Mouse (Mus musculus): ENCODE measurements around the gene Il1f8. TPM values are rescaled to one million over a fixed set of nuclear protein-coding genes. Genes with fewer than 3 reads are reported as not detected.
"Not testable (repeated sequence)": the region's sequence is repeated elsewhere in the genome, so short reads cannot be mapped to it uniquely, and the experiment has no call there.

Gene Il1f8
- not detected in 2 replicates for polyA plus RNA-seq (2012; rRNA removed)

- Histone ChIP-seq H3K27me3 (ENCODE audit: control insufficient read depth, insufficient read depth, low read length) (no peaks in the 10 kb centered on the region), H3K27ac (ENCODE audit: insufficient read depth, low read length) (no peak within 1 kb of the TSS), H3K4me1 (ENCODE audit: control insufficient read depth, insufficient read depth, insufficient read length) (no peaks in the 10 kb centered on the region), H3K36me3 (ENCODE audit: control insufficient read depth, insufficient read depth, low read length) (no peaks in the 10 kb centered on the region), H3K4me3 (ENCODE audit: extremely low read depth, insufficient read depth, insufficient read length) (no peak within 1 kb of the TSS)
- 90% methylated on average over 2 of the region's 2 CpGs for WGBS
- no peak for TF ChIP-seq POLR2A (IDR thresholded peaks at IDR 0.05; ENCODE audit: low read depth, low read length)
- no peak for TF ChIP-seq CTCF (IDR thresholded peaks at IDR 0.05; ENCODE audit: extremely low read depth, insufficient read depth, insufficient read length, insufficient replicate concordance)
- DNase-seq (ENCODE audit: low read depth in 1 of 2, low spot score in 2 of 2): no peak
Observed at GRCm38 (mm10) chr2:24152861-24153260, at the start of gene Il1f8. TSS of gene Il1f8 (plus strand) at chr2:24153161.

GRCm38 (mm10) chr2:24103619-24104289, 49.2 kb upstream of the Il1f8 start:
- no peak overlapping the region for H3K4me3 ChIP-seq (ENCODE audit: extremely low read depth, insufficient read depth, insufficient read length)
- H3K36me3 ChIP-seq (ENCODE audit: control insufficient read depth, insufficient read depth, low read length): no peaks in the 10 kb centered on the region
- TF ChIP-seq CTCF (IDR thresholded peaks at IDR 0.05; ENCODE audit: extremely low read depth, insufficient read depth, insufficient read length, insufficient replicate concordance): no peak
- TF ChIP-seq POLR2A (IDR thresholded peaks at IDR 0.05; ENCODE audit: low read depth, low read length): no peak
- no peaks in the 10 kb centered on the region for H3K4me1 ChIP-seq (ENCODE audit: control insufficient read depth, insufficient read depth, insufficient read length)
- no peak overlapping the region for H3K27ac ChIP-seq (ENCODE audit: insufficient read depth, low read length)
- DNase-seq (ENCODE audit: low read depth in 1 of 2, low spot score in 2 of 2): no peak
- 61% methylated on average over 4 of the region's 4 CpGs for whole genome bisulfite sequencing
- H3K27me3 ChIP-seq (ENCODE audit: control insufficient read depth, insufficient read depth, low read length): no peaks in the 10 kb centered on the region

- Histone ChIP-seq H3K4me1 (ENCODE audit: control insufficient read depth, insufficient read depth, insufficient read length) (no peaks in the 10 kb centered on the region), H3K27me3 (ENCODE audit: control insufficient read depth, insufficient read depth, low read length) (no peaks in the 10 kb centered on the region), H3K27ac (ENCODE audit: insufficient read depth, low read length) (no peak overlapping the region), H3K36me3 (ENCODE audit: control insufficient read depth, insufficient read depth, low read length) (no peaks in the 10 kb centered on the region), H3K4me3 (ENCODE audit: extremely low read depth, insufficient read depth, insufficient read length) (no peak overlapping the region)
- no peak for DNase-seq (ENCODE audit: low read depth in 1 of 2, low spot score in 2 of 2)
- no peak for TF ChIP-seq CTCF (IDR thresholded peaks at IDR 0.05; ENCODE audit: extremely low read depth, insufficient read depth, insufficient read length, insufficient replicate concordance)
- TF ChIP-seq POLR2A (IDR thresholded peaks at IDR 0.05; ENCODE audit: low read depth, low read length): no peak
Observed at GRCm38 (mm10) chr2:24109085-24109484, 43.9 kb upstream of the Il1f8 start.

GRCm38 (mm10) chr2:24134373-24134772, 18.6 kb upstream of the Il1f8 start:
- Histone ChIP-seq H3K36me3 (ENCODE audit: control insufficient read depth, insufficient read depth, low read length) (no peaks in the 10 kb centered on the region), H3K4me1 (ENCODE audit: control insufficient read depth, insufficient read depth, insufficient read length) (no peaks in the 10 kb centered on the region), H3K27ac (ENCODE audit: insufficient read depth, low read length) (no peak overlapping the region), H3K27me3 (ENCODE audit: control insufficient read depth, insufficient read depth, low read length) (no peaks in the 10 kb centered on the region), H3K4me3 (ENCODE audit: extremely low read depth, insufficient read depth, insufficient read length) (no peak overlapping the region)
- 65% methylated on average over 1 of the region's 1 CpGs for WGBS
- DNase-seq (ENCODE audit: low read depth in 1 of 2, low spot score in 2 of 2): no peak
- TF ChIP-seq CTCF (IDR thresholded peaks at IDR 0.05; ENCODE audit: extremely low read depth, insufficient read depth, insufficient read length, insufficient replicate concordance) (no peak), POLR2A (IDR thresholded peaks at IDR 0.05; ENCODE audit: low read depth, low read length) (no peak)

GRCm38 (mm10) chr2:24181683-24182331, 28.8 kb downstream of the Il1f8 start:
- H3K4me1 ChIP-seq (ENCODE audit: control insufficient read depth, insufficient read depth, insufficient read length); H3K4me3 ChIP-seq (ENCODE audit: extremely low read depth, insufficient read depth, insufficient read length); DNase-seq (ENCODE audit: low read depth in 1 of 2, low spot score in 2 of 2); H3K27ac ChIP-seq (ENCODE audit: insufficient read depth, low read length); H3K36me3 ChIP-seq (ENCODE audit: control insufficient read depth, insufficient read depth, low read length); H3K27me3 ChIP-seq (ENCODE audit: control insufficient read depth, insufficient read depth, low read length): not testable (repeated sequence)
- 3% methylated on average over 14 of the region's 14 CpGs for WGBS

GRCm38 (mm10) chr2:24182423-24183147, 29.6 kb downstream of the Il1f8 start:
- not testable (repeated sequence) for H3K27me3 ChIP-seq (ENCODE audit: control insufficient read depth, insufficient read depth, low read length); DNase-seq (ENCODE audit: low read depth in 1 of 2, low spot score in 2 of 2); H3K36me3 ChIP-seq (ENCODE audit: control insufficient read depth, insufficient read depth, low read length); H3K4me3 ChIP-seq (ENCODE audit: extremely low read depth, insufficient read depth, insufficient read length); H3K27ac ChIP-seq (ENCODE audit: insufficient read depth, low read length); H3K4me1 ChIP-seq (ENCODE audit: control insufficient read depth, insufficient read depth, insufficient read length)
- WGBS: 47% methylated on average over 13 of the region's 13 CpGs

- DNase-seq (ENCODE audit: low read depth in 1 of 2, low spot score in 2 of 2); H3K4me1 ChIP-seq (ENCODE audit: control insufficient read depth, insufficient read depth, insufficient read length): not testable (repeated sequence)
Observed at GRCm38 (mm10) chr2:24184092-24184491, 31.1 kb downstream of the Il1f8 start.

More at GRCm38 (mm10) chr2:24184092-24184491, 31.1 kb downstream of the Il1f8 start:
- H3K27ac ChIP-seq (ENCODE audit: insufficient read depth, low read length); H3K27me3 ChIP-seq (ENCODE audit: control insufficient read depth, insufficient read depth, low read length); H3K4me3 ChIP-seq (ENCODE audit: extremely low read depth, insufficient read depth, insufficient read length); H3K36me3 ChIP-seq (ENCODE audit: control insufficient read depth, insufficient read depth, low read length): not testable (repeated sequence)

All from spleen, adult 2 months (tissue).